Mouse (Mus musculus) ES-Bruce4 (cell line): ENCODE measurements around the gene Pacrg.

Experiments
- CTCF ChIP-seq: IDR thresholded peaks from one replicate; pipeline ENCODE4 v1.8.1; 2011; ENCODE audit warnings: low read depth, low read length
- POLR2A ChIP-seq: IDR thresholded peaks from one replicate; pipeline ENCODE4 v1.8.1; 2011; ENCODE audit warnings: low read length; ENCODE audit not compliant: insufficient read depth

DNA sequence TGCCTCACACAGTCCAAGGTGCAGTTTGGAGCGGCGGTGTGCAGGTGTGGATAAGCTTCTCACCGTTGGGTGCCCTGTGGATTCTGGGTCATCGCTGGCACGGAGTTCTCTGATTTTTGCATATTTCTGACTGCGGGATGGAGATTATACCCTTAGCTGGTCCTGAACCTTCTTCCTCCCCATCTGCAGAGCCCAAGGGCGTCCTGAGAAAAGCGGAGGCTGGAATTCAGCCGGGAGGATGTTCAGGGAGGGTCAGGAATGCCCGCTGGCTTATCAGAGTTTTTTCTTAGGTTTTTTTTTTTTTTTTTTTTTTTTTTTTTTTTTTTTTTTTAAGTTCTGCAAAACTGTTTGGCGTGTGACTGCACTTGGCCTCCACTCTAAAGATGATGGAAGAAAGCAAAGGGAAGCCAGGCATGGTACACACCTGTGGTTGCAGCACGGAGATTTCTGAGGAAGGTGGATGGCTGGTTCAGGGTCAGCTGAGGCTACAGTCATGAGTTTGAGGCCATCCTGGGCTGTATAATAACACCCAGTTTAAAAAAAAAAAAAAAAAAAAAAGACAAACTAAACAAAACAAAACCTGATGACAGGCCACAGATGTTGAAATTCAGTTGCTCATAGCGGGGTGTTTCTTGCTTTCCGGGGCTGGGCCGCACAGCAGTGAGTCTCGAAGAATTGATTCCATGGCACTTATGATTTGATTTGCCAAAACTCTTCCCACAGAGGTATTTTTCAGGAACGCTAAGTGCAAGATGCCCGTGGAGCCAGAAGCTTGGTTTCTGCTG lies 467.9 kb downstream of the Pacrg start:
- TF ChIP-seq CTCF (no peak), POLR2A (no peak)
